Mouse (Mus musculus): ENCODE data around the gene Tacr3.

DNA sequence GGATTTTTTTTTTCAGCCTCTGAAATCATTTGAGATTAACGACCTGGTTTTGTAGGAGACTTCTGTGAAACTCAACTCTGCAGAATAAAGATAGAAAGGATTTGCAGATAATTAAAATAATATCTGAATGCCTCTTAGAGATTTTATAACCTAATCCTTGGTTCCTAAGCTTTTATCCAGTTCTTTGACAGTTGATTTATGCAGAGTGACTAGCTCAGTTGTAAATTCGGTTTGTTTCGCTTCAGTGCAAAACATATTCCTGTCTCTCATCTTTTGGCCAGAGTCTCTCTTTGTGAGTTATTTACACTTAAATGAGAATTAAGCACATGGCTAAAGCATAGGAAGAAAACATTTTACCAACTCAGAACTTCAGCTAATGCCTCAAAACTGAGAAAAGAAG is 151.3 kb downstream of the Tacr3 start:
- TF ChIP-seq GATA1 (IDR thresholded peaks at IDR 0.05; ENCODE audit: borderline replicate concordance, low read length) (no peak), FLI1 (IDR thresholded peaks at IDR 0.05; ENCODE audit: low read length) (no peak)
